Mouse (Mus musculus) hindbrain, embryonic 14.5 days (tissue): ENCODE results near the gene Fuom. TPM values are rescaled to one million over a fixed set of nuclear protein-coding genes. Genes with fewer than 3 reads are reported as not detected.

Experiments used
- ATAC-seq: fragments of 200-750 bp; cut with Nextera tagmentation; 2 replicates; pipeline ENCODE4 v1.8.0; 2017; ENCODE audit warnings: moderate number of reproducible peaks, mild to moderate bottlenecking, moderate TSS enrichment, moderate library complexity; ENCODE audit not compliant: low FRiP score
- DNase-seq: peaks from one replicate; pipeline ENCODE4 v3.0.0-alpha.2; 2015; ENCODE audit warnings: low spot score
- H3K27ac ChIP-seq: fragments of 300-500 bp; sonication (generic); 2 replicates; pipeline ENCODE4 v1.5.1; 2014; ENCODE audit warnings: mild to moderate bottlenecking, moderate library complexity
- H3K27me3 ChIP-seq: fragments of 300-500 bp; sonication (generic); 2 replicates; pipeline ENCODE4 v1.6.1; 2014; ENCODE audit warnings: mild to moderate bottlenecking, low read length, mixed read lengths; ENCODE audit not compliant: control insufficient read depth, insufficient read depth
- H3K36me3 ChIP-seq: fragments of 300-500 bp; sonication (generic); replicated peaks from 2 replicates; pipeline ENCODE4 v1.6.1; 2014; ENCODE audit not compliant: control insufficient read depth, insufficient read depth
- H3K4me1 ChIP-seq: fragments of 300-500 bp; sonication (generic); replicated peaks from 2 replicates; pipeline ENCODE4 v1.6.1; 2014; ENCODE audit warnings: antibody characterized with exemption, low read length, mixed read lengths; ENCODE audit not compliant: control insufficient read depth, insufficient read depth
- H3K4me2 ChIP-seq: fragments of 300-500 bp; sonication (generic); replicated peaks from 2 replicates; pipeline ENCODE4 v1.6.1; 2014; ENCODE audit warnings: mild to moderate bottlenecking, moderate library complexity
- H3K4me3 ChIP-seq: fragments of 300-500 bp; sonication (generic); replicated peaks from 2 replicates; pipeline ENCODE4 v1.5.1; 2014; ENCODE audit warnings: mild to moderate bottlenecking, low read length
- H3K9ac ChIP-seq: fragments of 300-500 bp; sonication (generic); 2 replicates; pipeline ENCODE4 v1.6.1; 2014
- H3K9me3 ChIP-seq: fragments of 300-500 bp; sonication (generic); 2 replicates; pipeline ENCODE4 v1.6.1; 2016; ENCODE audit warnings: low read length; ENCODE audit not compliant: control insufficient read depth
- WGBS: fragments of 180-500 bp; shearing (Covaris S2); extraction: QIAGEN DNeasy Blood & Tissue Kit; methylation state at CpG from one replicate; pipeline ENCODE4 v1.1.7; 2014; 5-methylcytosine and 5-hydroxymethylcytosine counted together
- polyA plus RNA-seq: library from polyadenylated mRNA; unstranded; fragments of >200 nt; fragmentation: Nextera tagmentation; extraction: Ambion mirVana; gene quantifications from 2 replicates; pipeline ENCODE4 v1.2.1, GENCODE M21; 2014

Gene Fuom
- polyA plus RNA-seq, 1 experiment from 2014 or later = 40.0 TPM

DNA sequence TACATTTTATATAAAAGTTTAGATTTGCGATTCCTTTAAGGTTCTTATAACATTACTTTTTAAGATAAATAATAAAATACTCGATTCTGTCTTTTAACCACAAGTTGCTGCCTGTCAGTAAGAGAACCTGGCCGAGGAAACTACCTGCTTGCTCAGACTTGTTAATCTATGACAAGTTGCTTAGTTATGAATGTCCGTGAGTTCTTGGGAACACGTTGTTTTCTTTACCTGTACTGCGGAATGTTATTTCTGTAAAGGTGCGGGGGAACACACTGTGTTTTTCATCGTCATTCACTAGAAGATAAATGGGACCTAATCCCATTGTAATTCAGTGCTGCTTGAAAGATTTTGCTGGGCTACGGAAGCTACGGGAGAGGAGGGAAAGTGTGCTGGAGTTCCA is 11.6 kb downstream of the Fuom start:
- no peaks in the 10 kb centered on the region for H3K4me1 ChIP-seq
- H3K4me3 ChIP-seq = no peak overlapping the region
- no peak for ATAC-seq
- no peak overlapping the region for H3K9ac ChIP-seq
- H3K27me3 ChIP-seq = no peaks in the 10 kb centered on the region
- H3K4me2 ChIP-seq = no peak overlapping the region
- no peaks in the 10 kb centered on the region for H3K9me3 ChIP-seq
- 76% methylated on average over 10 of the region's 10 CpGs for WGBS
- no peaks in the 10 kb centered on the region for H3K36me3 ChIP-seq
- no peak for DNase-seq
- H3K27ac ChIP-seq = no peak overlapping the region

DNA sequence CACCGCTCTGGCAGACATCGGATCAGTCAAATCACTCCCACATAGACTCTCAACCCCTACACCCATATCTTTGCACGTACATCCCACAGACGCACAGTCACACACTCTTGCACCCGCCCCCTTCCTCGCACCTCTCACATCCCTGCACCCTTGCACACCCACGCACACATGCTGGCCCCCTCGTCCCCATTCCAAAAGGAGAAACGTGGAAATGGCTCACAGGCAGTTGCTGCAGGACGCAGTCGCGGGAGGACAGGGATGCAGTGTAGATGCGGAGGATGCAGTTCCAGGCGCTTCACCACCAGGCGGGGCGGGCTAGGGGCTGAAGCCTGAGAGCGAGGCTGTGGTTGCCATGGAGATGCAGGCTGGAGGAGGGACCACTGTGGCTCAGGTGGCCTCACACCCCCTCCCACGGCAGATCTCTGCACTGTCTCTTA is 20.0 kb downstream of the Fuom start, which contains the start of gene Caly:
Caly (minus strand) TSS at position 307 of the 437 bp plus-strand sequence.
- Histone ChIP-seq H3K9me3 (no peaks in the 10 kb centered on the region), H3K4me1 (peaks cover 16% of the 10 kb centered on the region), H3K4me3 (peak within 1 kb of the TSS; percentile 52), H3K4me2 (peak within 1 kb of the TSS; percentile 72), H3K27me3 (no peaks in the 10 kb centered on the region), H3K36me3 (no peaks in the 10 kb centered on the region), H3K27ac (peak within 1 kb of the TSS; percentile 95), H3K9ac (peak within 1 kb of the TSS; percentile 83)
- DNase-seq (peak; percentile 87), ATAC-seq (peak; percentile 90)
- 1% methylated on average over 16 of the region's 18 CpGs for WGBS

DNA sequence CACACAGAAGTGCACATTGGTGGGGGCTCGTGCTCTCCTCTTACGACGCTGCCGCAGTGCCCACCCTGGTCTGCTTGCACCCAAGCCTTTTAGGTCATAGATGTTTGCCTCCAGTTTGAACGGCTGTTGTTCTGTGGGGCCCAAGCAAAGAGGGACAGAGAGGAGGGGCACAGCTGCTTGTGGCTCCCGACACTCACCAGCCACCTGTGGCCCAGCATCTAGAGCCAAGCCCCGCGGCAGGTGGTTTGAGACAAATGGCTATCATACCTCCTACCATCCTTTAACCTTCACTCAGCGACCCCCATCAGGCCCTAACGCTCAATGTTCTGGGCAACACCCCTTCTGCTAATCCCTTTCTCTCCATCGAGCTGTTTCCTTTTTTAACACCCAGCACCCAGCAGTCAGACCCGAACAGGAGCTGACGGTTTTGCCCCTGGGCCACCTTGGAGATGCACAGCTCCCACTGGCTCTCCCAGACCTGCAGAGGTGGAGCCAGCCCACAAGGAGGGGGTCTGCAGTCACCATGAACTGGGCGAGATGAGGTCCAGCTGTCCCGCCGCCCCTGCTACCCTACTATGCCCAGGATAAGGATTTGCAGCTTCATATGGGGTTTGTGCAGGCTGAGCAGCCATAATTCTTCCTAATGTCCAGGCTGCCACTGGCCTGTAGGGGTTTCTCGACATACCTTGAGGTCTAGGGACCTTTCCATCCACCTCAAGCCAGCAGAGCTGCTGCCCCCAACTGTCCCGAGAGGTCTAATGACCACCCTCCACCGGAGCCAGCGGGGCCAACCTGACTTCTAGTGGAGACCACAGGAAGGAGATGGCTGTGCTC is 20.6 kb downstream of the Fuom start:
- Histone ChIP-seq H3K4me2 (peak overlapping the region; percentile 72), H3K27ac (peak overlapping the region; percentile 95), H3K4me3 (peak overlapping the region; percentile 52), H3K4me1 (peaks cover 16% of the 10 kb centered on the region), H3K36me3 (no peaks in the 10 kb centered on the region), H3K27me3 (no peaks in the 10 kb centered on the region), H3K9me3 (no peaks in the 10 kb centered on the region), H3K9ac (peak overlapping the region; percentile 83)
- peak; percentile 13 for ATAC-seq
- DNase-seq = no peak
- 12% methylated on average over 20 of the region's 20 CpGs for WGBS

DNA sequence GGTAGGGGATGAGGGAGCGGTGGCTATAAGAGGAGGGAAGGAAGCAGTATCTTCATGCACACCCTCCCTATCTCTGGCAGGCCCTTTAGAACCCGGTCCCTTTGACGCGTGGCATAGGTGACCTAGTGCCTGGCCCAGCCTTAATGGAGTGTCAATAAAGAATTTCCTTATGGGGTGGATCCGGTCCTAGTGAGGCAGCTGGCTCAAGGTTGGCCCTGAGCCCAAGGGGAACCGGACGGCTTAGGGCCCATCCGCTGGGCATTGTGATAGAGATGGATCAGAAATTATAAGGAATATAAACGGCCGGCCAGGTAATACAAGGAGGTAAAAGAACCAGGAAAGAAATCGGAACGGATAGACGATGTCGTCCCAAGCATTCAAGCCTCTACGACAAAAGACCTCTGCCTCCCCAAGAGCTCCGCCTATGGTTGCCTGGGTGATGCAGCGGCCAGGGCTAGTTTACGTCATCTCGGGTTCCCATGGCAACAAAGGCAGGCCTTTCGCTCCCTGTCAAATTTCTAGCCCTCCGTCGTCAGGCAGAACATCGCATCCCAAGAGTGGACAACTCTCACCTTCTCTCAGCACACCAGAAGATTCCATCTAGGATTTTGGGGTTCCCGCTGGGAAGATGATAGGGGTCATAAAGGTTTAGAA is 21.6 kb downstream of the Fuom start:
- DNase-seq (peak; percentile 95), ATAC-seq (peak; percentile 81)
- Histone ChIP-seq H3K9me3 (no peaks in the 10 kb centered on the region), H3K36me3 (no peaks in the 10 kb centered on the region), H3K4me2 (peak overlapping the region; percentile 72), H3K27ac (peak overlapping the region; percentile 95), H3K9ac (peak overlapping the region; percentile 83), H3K4me3 (peak overlapping the region; percentile 52), H3K27me3 (no peaks in the 10 kb centered on the region), H3K4me1 (peaks cover 16% of the 10 kb centered on the region)
- WGBS = 2% methylated on average over 24 of the region's 24 CpGs

DNA sequence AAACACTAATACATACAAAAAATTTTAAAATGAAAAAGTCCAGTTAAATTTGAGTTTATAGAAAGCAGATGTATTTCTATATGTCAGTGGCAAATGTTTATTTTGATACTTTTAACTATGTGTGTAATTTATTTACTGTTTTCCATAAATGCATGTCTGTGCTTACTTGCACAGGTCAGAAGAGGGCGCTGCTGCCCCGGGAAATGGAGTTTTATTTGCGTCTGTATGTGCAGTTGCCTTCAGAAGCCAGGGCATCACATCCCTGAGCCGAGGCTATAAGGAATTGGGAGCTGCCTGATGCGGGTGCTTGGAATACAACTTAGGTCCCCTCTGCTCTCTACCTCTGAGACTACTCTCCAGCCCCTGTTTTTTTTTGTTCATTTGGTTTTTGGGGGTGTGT is 23.5 kb downstream of the Fuom start:
- H3K36me3 ChIP-seq = 0 out of 2 replicates have a peak, but pooled peaks cover 3% of the 10 kb centered on the region
- ATAC-seq (no peak), DNase-seq (peak; percentile 90)
- no peaks in the 10 kb centered on the region for H3K9me3 ChIP-seq
- no peaks in the 10 kb centered on the region for H3K27me3 ChIP-seq
- H3K4me3 ChIP-seq = no peak overlapping the region
- no peak overlapping the region for H3K4me2 ChIP-seq
- 4% methylated on average over 5 of the region's 5 CpGs for WGBS
- peaks cover 16% of the 10 kb centered on the region for H3K4me1 ChIP-seq
- H3K27ac ChIP-seq = no peak overlapping the region
- no peak overlapping the region for H3K9ac ChIP-seq

DNA sequence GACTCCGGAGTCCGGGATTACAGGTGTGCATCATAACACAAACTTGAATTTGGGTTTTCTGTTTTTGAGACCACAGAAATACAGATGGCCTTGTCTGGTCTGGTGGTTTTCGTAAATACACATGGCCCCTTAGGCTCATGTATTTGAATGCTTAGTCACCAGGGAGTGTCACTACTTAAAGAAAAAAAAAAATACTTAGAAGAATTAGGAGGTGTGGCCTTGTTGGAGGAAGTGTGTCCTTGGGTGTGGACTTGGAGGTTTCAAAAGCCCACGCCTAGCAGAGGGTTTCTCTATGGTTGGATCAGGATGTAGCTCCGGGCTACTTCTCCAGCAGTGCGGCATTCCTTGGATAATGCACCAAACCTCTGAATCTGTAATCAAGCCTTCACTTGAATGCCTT is 24.5 kb downstream of the Fuom start:
- Histone ChIP-seq H3K27ac (no peak overlapping the region), H3K36me3 (0 out of 2 replicates have a peak, but pooled peaks cover 11% of the 10 kb centered on the region), H3K4me3 (no peak overlapping the region), H3K4me2 (no peak overlapping the region), H3K27me3 (no peaks in the 10 kb centered on the region), H3K4me1 (peaks cover 16% of the 10 kb centered on the region), H3K9ac (no peak overlapping the region), H3K9me3 (no peaks in the 10 kb centered on the region)
- DNase-seq (no peak), ATAC-seq (no peak)
- 78% methylated on average over 6 of the region's 6 CpGs for WGBS

DNA sequence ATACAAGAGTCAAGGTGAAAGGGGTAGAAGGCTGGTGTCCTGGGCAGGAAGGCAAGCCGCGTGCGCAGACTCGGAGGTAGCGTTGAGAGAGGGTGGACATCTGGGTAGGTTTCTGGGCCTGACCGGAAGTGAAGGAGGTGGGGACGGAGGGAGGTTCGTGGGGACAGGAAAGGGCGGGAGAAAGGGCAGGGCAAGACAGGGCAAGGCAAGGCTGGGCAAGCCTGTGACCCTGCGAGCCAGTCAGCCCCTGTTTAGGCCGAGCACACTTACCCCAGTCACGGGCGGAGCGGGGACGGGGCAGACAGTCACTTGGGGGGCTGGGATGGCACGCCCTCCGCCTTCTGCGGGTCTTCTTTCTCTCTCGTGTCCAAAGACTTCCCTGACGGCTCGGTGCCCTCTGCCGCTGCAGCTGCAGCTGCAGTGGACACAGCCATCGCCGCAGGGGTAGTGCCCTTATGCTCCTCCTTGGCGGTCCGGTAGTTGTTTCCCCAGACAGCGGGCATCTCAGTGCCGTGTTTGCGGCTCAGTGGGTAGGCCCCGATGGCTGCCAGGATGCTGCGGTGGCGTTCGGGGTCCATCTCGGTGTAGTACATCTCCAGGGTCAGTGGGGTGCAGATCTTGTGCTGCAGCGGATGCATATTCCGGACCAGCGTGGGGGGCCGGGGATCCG is 32.1 kb downstream of the Fuom start:
- Histone ChIP-seq H3K27ac (no peak overlapping the region), H3K4me3 (0 out of 2 replicates have a peak overlapping the region, but pooled peaks have one; percentile 13), H3K27me3 (peaks cover 5% of the 10 kb centered on the region; the same call in 1 of the 2 replicates), H3K4me2 (peak overlapping the region; percentile 37), H3K9ac (no peak overlapping the region), H3K36me3 (peaks cover 27% of the 10 kb centered on the region), H3K9me3 (no peaks in the 10 kb centered on the region), H3K4me1 (no peaks in the 10 kb centered on the region)
- DNase-seq (no peak), ATAC-seq (no peak)
- 37% methylated on average over 39 of the region's 39 CpGs for WGBS

DNA sequence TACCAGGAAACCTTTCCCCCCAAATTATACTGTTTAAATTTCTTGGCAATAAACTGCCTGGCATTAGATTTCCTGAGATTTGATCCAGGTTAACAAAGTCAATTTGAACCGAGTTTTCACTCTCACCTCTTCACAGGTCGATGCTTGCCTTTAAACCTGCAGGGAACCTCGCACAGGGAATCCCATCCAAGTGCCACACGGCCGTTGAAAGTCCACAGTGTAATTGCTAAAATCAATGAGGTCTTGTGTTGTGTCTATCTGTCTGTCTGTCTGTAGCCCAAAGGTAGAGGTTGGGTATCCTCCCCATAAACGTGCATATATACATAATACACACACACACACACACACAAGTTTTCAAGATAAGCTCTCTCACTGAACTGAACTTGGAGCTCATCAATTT is 34.8 kb downstream of the Fuom start:
- ATAC-seq = no peak
- 74% methylated on average over 6 of the region's 6 CpGs for WGBS
- H3K27me3 ChIP-seq = peaks cover 11% of the 10 kb centered on the region; the same call in 1 of the 2 replicates
- peaks cover 16% of the 10 kb centered on the region for H3K36me3 ChIP-seq
- H3K27ac ChIP-seq = no peak overlapping the region
- H3K4me1 ChIP-seq = no peaks in the 10 kb centered on the region
- H3K9me3 ChIP-seq = no peaks in the 10 kb centered on the region
- H3K9ac ChIP-seq = no peak overlapping the region
- no peak for DNase-seq
- no peak overlapping the region for H3K4me2 ChIP-seq
- H3K4me3 ChIP-seq = no peak overlapping the region

DNA sequence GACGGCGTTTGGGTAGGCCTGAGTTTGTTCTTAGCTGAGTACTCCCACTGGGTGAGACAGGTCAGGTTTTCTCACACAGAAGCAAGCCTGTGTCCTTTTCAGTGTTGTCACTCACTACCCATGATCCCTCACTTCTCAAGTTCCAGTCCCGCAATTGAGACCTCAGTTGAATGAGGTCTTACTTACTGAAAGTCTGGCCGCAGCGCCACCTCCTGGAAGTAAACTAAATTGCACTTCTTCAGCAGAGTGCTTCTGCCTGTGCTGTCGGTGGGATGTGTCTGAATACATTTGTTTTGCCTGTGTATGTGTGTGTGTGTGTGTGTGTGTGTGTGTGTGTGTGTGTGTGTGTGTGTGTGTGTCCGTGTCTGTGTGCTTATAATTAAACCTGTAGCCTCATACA is 39.1 kb downstream of the Fuom start:
- peak; percentile 87 for DNase-seq
- no peaks in the 10 kb centered on the region for H3K36me3 ChIP-seq
- no peak overlapping the region for H3K9ac ChIP-seq
- peaks cover 28% of the 10 kb centered on the region for H3K4me1 ChIP-seq
- H3K9me3 ChIP-seq = no peaks in the 10 kb centered on the region
- WGBS = 21% methylated on average over 7 of the region's 7 CpGs
- H3K27me3 ChIP-seq = peaks cover 17% of the 10 kb centered on the region; the same call in 1 of the 2 replicates
- no peak overlapping the region for H3K27ac ChIP-seq
- ATAC-seq = no peak
- no peak overlapping the region for H3K4me3 ChIP-seq
- no peak overlapping the region for H3K4me2 ChIP-seq
